Mouse (Mus musculus) small intestine, adult 2 months (tissue): ENCODE results near the gene Ap1s2.

ENCODE experiments used
- CTCF ChIP-seq: fragments of 200-500 bp; IDR thresholded peaks from 2 replicates; pipeline ENCODE4 v1.5.1; 2012; ENCODE audit warnings: low read depth, mild to moderate bottlenecking, control low read depth, inconsistent platforms, low read length, moderate library complexity, mixed read lengths; ENCODE audit not compliant: insufficient replicate concordance, insufficient read length; ENCODE audit errors: extremely low read depth
- POLR2A ChIP-seq: fragments of 200-500 bp; IDR thresholded peaks from 2 replicates; pipeline ENCODE4 v1.6.1; 2012; ENCODE audit warnings: low read depth, mild to moderate bottlenecking, control low read depth, inconsistent platforms, low read length, moderate library complexity

GRCm38 (mm10) chrX:163875932-163876331 is 32.9 kb upstream of the Ap1s2 start:
- TF ChIP-seq CTCF = no peak
- no peak for TF ChIP-seq POLR2A
